Mouse (Mus musculus) liver, postnatal 0 days (tissue): Measurements from ENCODE around the gene Rims4. TPM values are rescaled to one million over a fixed set of nuclear protein-coding genes. Genes with fewer than 3 reads are reported as not detected.

Experiments
- ATAC-seq: fragments of 200-750 bp; cut with Nextera tagmentation; 2 replicates; pipeline ENCODE4 v1.8.0; 2017; ENCODE audit warnings: mild to moderate bottlenecking, moderate library complexity
- DNase-seq: peaks from one replicate; pipeline ENCODE4 v3.0.0-alpha.2; 2016
- H3K27ac ChIP-seq: fragments of 300-500 bp; sonication (generic); 2 replicates; pipeline ENCODE4 v1.5.1; 2014; ENCODE audit warnings: antibody characterized with exemption, moderate library complexity, mild to moderate bottlenecking, low read depth
- H3K27me3 ChIP-seq: fragments of 300-500 bp; sonication (generic); 2 replicates; pipeline ENCODE4 v1.6.1; 2014; ENCODE audit warnings: low read length, control low read depth, mixed read lengths; ENCODE audit not compliant: insufficient read depth
- H3K36me3 ChIP-seq: fragments of 300-500 bp; sonication (generic); replicated peaks from 2 replicates; pipeline ENCODE4 v1.6.1; 2014; ENCODE audit warnings: mild to moderate bottlenecking, control low read depth, low read length, moderate library complexity, mixed read lengths; ENCODE audit not compliant: insufficient read depth
- H3K4me1 ChIP-seq: fragments of 300-500 bp; sonication (generic); 2 replicates; pipeline ENCODE4 v1.6.1; 2014; ENCODE audit warnings: antibody characterized with exemption, mild to moderate bottlenecking, control low read depth; ENCODE audit not compliant: insufficient read depth
- H3K4me2 ChIP-seq: fragments of 300-500 bp; sonication (generic); 2 replicates; pipeline ENCODE4 v1.6.1; 2014; ENCODE audit warnings: low read depth, mild to moderate bottlenecking, low read length, moderate library complexity, mixed read lengths
- H3K4me3 ChIP-seq: fragments of 300-500 bp; sonication (generic); 2 replicates; pipeline ENCODE4 v1.5.1; 2014; ENCODE audit warnings: low read depth, low read length
- H3K9ac ChIP-seq: fragments of 300-500 bp; sonication (generic); replicated peaks from 2 replicates; pipeline ENCODE4 v1.6.1; 2014; ENCODE audit warnings: mild to moderate bottlenecking, moderate library complexity
- H3K9me3 ChIP-seq: fragments of 300-500 bp; sonication (generic); 2 replicates; pipeline ENCODE4 v1.6.1; 2016; ENCODE audit warnings: mild to moderate bottlenecking, control low read depth, low read length, mixed read lengths
- CTCF ChIP-seq: sonication (generic); IDR thresholded peaks from 2 replicates; pipeline ENCODE4 v1.5.1; 2016; ENCODE audit warnings: antibody characterized with exemption, low read depth
- EP300 ChIP-seq: IDR thresholded peaks from 2 replicates; pipeline ENCODE4 v1.6.1; 2016; ENCODE audit warnings: antibody characterized with exemption, low read depth, mild to moderate bottlenecking
- WGBS: fragments of 180-500 bp; shearing (Covaris S2); extraction: QIAGEN DNeasy Blood & Tissue Kit; methylation state at CpG from one replicate; pipeline ENCODE4 v1.1.7; 2014; ENCODE audit not compliant: insufficient replicate concordance; 5-methylcytosine and 5-hydroxymethylcytosine counted together
- polyA plus RNA-seq: library from polyadenylated mRNA; unstranded; fragments of >200 nt; fragmentation: Nextera tagmentation; extraction: Ambion mirVana; gene quantifications from 2 replicates; pipeline ENCODE4 v1.2.1, GENCODE M21; 2015

Gene Rims4
- polyA plus RNA-seq, 1 experiment from 2014 or later: 1.1 TPM

DNA sequence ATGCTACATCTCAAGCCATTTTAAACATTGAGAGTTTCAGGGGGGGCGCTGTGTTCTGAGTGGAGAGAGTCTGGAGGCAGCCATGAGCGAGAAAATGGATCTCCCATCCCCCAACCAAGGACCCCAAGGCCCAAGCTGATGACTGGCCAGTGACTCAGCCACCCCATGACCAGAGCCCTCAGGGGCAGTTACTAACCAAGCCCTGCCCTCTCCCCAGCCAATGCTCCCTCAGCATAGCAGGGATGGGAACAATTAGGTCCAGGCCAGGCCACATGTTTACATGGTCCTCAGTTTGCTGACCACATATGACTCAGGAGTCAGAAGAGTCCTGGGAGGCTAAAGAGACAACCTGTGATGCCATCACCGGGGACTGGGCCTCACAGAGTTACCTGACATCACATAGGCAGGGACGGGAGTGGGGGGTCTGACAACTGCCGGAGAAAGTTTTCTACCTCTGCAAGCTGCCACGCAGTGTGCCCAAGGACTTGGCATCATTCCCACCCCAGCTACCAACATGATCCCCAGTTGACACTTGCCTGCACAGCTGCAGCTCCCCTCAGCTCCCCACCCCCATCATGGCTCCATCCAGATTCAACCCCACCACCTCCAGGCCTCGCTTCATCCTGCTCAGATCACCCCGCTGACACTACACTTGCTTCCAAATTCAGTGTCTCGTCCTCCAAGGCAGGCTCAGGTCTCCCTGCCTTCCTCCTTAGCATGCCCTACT lies 103.6 kb downstream of the Rims4 start:
- ATAC-seq (no peak), DNase-seq (no peak)
- WGBS: 78% methylated on average over 9 of the region's 9 CpGs
- H3K9ac ChIP-seq: no peak overlapping the region
- H3K4me1 ChIP-seq: no peaks in the 10 kb centered on the region
- H3K36me3 ChIP-seq: no peaks in the 10 kb centered on the region
- H3K27me3 ChIP-seq: no peaks in the 10 kb centered on the region
- TF ChIP-seq CTCF (no peak), EP300 (no peak)
- no peak overlapping the region for H3K4me3 ChIP-seq
- no peaks in the 10 kb centered on the region for H3K9me3 ChIP-seq
- H3K4me2 ChIP-seq: no peak overlapping the region
- no peak overlapping the region for H3K27ac ChIP-seq

DNA sequence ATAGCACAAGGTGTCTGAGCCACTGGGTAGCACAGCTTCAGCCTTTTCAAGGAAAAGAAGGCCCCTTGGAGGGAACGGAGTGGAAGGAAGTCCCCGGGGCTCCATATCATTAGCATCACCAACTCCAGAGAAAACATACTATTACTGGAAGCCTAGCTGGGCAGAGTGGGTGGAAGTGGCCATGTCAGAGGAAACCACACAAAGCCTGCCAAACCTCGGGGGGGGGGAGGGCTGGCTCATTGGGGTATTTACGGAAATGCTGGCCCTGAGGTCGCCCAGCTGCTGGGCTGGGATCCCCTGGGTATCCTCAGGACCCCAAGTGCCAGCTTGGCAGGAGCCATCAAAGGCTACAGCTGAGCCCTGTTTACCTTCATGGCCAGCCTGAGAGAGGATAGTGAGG lies 105.4 kb downstream of the Rims4 start:
- TF ChIP-seq EP300 (no peak), CTCF (no peak)
- Histone ChIP-seq H3K27ac (no peak overlapping the region), H3K9ac (no peak overlapping the region), H3K9me3 (no peaks in the 10 kb centered on the region), H3K27me3 (no peaks in the 10 kb centered on the region), H3K36me3 (no peaks in the 10 kb centered on the region), H3K4me1 (no peaks in the 10 kb centered on the region), H3K4me3 (no peak overlapping the region), H3K4me2 (no peak overlapping the region)
- WGBS: 26% methylated on average over 5 of the region's 5 CpGs
- DNase-seq (peak; percentile 31), ATAC-seq (no peak)

Other genes with a start within 250 kb of the Rims4 start
- 2.7 TPM in 2 replicates for gene Ada, start 168.4 kb downstream of the Rims4 start, polyA plus RNA-seq
- 0.06 TPM in 1 of 2 replicates, not detected in the other for gene Ccn5, start 97.8 kb downstream of the Rims4 start, polyA plus RNA-seq
- gene Kcnk15, start 65.0 kb downstream of the Rims4 start, polyA plus RNA-seq: not detected in 2 replicates
- 81.1 and 85.8 TPM in 2 replicates for gene Ywhab, start 76.3 kb upstream of the Rims4 start, polyA plus RNA-seq
- 0.46 and 0.63 TPM in 2 replicates for gene Pabpc1l, start 106.8 kb upstream of the Rims4 start, polyA plus RNA-seq
- 9.8 and 10.8 TPM in 2 replicates for gene Stk4, start 151.6 kb upstream of the Rims4 start, polyA plus RNA-seq
- 11.6 and 13.3 TPM in 2 replicates for gene Tomm34, start 152.5 kb upstream of the Rims4 start, polyA plus RNA-seq